Mouse (Mus musculus): ENCODE measurements around the gene Pcolce2.
A peak's percentile ranks its signal among the peaks of the same experiment; 100 is the strongest.

The Pcolce2 gene

DNA sequence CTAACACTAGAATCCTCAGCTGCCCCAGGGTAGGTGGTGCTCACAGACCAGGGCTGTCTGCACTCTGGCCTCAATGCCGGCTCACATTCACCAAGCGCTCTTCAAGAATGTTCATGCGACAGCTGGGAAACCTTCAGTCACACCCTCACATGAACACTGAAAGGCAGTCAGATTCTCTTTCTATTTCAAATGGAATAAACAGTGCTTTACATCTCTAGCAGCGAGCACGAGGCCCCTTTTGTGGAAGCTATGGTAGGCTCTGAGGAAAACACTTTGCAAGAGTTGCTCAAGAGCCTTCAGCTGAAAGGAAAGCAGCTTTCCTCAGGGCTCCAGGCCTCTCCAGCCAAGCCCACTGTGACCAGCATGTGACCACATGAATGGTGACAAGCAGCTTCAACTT is 68.0 kb downstream of the Pcolce2 start:
- DNase-seq (ENCODE audit: low read depth, low spot score) = no peak

DNA sequence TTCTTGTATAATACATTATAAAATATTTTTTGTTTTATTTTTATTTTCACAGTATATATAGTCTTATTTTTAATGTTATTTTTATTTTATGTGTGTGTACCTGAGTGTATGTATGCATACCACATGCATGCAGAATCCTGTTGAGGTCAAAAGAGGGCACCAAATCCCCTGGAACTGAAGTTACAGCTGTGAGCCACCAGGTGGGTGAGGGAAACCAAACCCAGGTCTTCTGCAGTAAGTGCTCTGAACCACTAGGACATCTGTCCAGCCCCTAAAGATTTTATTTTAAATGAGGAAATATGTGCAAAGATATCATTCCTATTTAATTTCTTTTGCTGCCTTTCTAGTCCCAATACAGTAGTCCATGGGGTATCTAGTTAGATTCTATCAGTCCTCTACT is 71.5 kb downstream of the Pcolce2 start:
- peak; percentile 20 for DNase-seq (ENCODE audit: low read depth, low spot score)

DNA sequence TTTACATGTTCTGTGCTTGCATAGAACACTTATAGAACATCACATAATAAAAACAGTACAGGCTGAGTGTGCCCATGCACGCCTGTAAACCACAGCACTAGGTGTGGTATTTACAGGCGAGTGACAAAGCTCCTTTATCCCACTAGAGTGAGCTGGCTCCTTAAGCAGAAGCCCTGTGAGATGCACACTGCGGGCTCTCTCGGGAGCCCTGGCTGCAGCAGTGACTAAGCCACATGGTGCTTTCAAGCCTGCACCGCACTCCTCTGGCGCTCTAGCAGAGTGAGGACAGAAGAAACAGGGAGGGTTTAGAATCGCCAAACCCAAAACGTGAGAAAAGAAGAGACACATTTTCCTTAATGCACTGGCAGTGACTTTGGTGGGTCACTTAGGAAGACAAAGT is 75.2 kb downstream of the Pcolce2 start:
- DNase-seq (ENCODE audit: low read depth, low spot score) = no peak

DNA sequence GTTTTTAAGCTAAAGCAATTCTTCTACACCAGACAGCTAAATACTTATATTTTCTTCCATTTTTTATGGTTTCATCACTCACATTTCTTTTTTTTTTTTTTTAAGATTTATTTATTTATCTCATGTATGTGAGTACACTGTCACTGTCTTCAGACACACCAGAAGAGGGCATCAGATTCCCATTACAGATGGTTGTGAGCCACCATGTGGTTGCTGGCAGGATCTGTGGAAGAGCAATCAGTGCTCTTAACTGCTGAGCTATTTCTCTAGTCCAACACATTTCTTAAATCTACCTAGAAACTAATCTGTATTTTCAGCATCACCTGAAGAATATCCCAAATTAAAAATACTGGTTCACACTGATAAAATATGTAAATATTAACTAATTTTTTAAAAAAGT is 98.8 kb downstream of the Pcolce2 start:
- peak; percentile 46 for DNase-seq (ENCODE audit: low read depth, low spot score)

DNA sequence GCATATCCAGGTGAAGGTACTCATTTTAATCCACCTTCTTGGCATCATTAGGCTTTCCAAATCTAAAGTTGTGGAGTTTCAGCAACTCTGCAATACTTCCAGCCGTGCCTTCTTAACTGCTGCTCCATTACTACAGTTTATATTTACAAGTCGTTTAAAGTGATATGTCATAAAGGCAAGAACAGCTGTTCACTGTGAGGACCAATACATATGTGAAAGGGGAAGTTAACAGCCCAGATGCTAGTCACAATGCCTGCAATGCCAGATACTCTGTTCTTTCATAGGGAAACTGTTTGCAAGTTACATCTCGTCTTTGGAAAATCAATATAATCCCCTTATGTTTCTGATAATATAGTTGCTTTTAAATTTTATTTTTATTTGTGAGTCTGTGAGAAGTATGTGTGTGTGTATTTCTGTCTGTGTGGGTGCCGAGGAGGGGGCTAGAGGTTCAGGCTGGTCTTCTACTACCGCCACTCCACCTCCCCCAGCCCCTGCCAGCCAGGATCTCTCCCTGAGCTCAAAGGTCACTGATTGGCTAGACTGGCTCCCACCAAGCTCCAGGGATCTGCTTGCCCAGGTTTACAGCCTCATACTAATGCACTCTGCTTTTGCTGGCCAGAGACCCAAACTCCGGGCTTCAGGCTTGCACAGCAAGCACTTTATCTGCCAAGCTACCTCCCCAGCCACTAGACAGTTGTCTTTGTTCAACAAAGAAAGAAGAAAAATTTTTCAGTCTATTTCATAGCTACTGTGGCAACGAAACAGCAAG is 107.6 kb downstream of the Pcolce2 start:
- no peak for DNase-seq (ENCODE audit: low read depth, low spot score)

DNA sequence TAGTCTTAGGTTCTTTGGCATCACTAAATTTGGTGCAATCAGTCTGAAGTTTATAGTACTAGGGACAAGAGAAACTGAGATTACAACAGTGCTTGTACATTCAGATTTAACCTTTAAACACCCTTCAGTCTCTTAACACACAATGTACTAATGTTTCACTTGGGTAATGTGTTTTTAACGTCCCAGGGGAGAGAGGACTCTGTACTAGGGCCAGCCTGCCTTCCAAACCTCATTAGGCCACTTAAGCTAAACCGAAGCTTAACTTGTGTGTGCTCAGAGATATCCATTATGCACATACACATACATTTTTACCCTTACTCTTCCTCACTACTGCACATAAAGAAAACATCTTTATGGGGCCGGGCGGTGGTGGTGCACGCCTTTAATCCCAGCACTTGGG is 109.9 kb downstream of the Pcolce2 start:
- no peak for DNase-seq (ENCODE audit: low read depth, low spot score)
